Mouse (Mus musculus) heart, postnatal 10 days (tissue): ENCODE results near the gene Lsm10. TPM values are rescaled to one million over a fixed set of nuclear protein-coding genes. Genes with fewer than 3 reads are reported as not detected.

Source experiments
- DNase-seq, 2 experiments: peaks; one replicate each; pipeline ENCODE4 v3.0.0; 2021
- intact Hi-C: fragments of 180-260 bp; cut with DNase I; formaldehyde crosslinking; loops from one replicate; pipeline ENCODE4 v1.15.1; 2025
- total RNA-seq, 2 experiments: library from RNA; stranded (reverse); gene quantifications; 2 replicates each; pipeline ENCODE4 v1.2.3; 2021

Lsm10 gene
- total RNA-seq: 10 to 100 TPM; 11.0 to 14.3 TPM

DNA sequence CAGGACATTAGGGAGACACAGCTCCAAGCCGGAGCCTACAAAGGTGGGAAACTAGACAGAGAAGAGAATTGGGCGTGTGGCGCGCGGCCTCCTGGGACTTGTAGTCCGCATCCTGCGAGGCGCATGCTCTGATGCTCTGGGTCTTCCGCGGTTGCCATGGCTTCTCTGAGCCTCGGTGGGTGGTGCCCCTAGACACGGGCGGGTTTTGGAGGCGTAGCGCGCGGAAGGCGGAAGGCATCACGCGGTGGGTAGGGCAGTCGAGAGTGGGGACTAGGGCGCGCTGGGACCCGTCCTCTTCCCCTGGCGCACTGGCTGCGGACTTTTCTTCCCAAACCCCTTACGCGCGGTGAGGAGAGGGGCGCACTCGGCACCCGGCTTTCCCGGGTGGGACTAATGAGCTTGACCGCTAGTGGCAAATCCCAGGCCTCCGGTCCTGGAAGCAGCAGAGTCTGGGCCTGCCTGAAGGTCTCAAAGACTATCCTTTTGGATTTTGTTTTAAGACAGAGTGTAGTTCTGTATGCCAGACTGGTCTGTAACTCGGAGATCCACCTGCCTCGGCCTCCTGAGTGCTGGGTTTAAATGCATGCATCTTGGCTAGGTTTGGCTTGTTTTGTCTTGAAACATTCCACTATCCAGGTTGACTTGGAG is at the start of gene Lsm10:
Gene Lsm10 (plus strand): TSS at position 160 of the 648 bp plus-strand sequence.
- DNase-seq: peak; percentile 96
- intact Hi-C loops: no loop called here

DNA sequence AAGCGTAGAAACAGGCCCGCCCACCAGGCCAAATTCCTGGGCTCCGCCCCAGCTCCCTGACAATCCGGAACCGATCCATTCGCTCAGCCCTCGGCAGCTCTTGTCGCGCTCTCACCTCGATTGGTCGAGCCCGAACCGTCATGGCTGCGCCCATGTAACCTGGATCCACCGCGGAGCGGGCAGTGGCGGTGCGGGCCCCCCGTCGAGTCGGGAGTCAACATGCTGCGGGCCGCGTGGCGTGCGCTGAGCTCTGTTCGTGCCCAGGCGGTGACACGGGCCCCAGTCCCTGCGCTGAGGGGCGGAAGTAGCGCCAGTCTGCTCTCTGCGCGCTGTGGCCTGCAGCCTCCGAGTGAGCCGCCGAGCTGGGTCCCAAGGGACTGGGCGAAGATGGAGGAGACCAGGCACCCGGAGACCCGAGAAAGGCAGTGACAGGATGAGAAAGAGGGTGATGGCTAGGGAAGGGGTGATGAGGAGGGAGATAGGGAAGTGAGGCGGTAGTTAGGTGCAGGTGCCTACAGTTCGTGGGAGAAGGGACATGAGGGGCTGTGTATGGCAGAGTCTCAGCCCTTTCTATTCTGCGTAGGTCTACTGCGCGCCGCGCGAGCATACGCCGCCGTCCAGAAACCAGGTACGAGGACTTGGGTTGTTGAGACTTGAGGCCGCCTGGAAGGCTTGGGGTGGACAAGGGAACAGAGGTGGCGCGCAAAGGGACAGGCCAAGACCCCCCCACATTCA is 49.4 kb upstream of the Lsm10 start, which contains the start of gene Mrps15:
Gene Mrps15 (plus strand): TSS at position 75 of the 735 bp plus-strand sequence.
- intact Hi-C loops: no loop called here
- peak; percentile 90 to 91 for DNase-seq

GRCm38 (mm10) chr4:126051617-126052016 is 44.8 kb upstream of the Lsm10 start:
- peak; percentile 39 to 43 for DNase-seq
- intact Hi-C loops: no loop called here

- intact Hi-C loops: no loop called here
- no peak for DNase-seq
Observed at GRCm38 (mm10) chr4:126057207-126058133, 39.0 kb upstream of the Lsm10 start.

DNA sequence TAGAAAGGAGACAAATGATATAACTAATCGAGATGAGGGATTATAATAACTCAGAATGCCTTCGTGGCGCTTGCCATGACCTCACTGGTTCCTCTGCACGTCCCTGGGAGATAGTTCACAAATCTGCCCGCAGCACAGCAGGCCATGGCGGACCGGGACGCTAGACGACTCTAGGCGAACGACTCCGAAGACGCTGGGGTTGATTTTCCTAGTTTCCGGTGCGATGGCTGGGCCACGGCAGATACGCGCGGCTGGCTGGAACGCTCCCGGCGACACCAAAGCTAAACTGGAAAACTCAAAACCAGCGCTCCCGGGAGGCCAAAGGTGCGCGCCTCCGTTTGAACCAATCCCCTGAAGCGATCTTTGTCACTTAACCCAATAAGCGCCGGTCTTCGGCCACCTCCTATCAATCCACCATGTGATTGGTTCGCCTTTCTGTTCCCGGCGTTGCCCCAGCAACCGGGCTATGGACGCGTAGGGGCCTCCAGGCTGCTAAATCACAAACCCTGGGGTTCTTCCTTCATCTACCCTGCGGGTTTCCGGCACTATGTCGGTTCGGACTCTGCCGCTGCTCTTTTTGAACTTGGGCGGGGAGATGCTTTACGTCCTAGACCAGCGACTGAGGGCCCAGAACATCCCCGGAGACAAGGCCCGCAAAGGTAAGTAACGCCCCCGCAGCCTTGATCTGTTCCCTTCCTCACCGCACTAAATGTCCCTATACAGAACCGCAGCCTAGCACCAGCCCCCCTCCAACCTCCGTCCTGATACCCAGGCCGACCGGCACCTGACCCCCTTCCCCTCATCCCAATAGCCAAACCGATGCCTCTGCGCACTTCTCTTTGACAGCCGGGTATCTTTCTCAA is 38.1 kb upstream of the Lsm10 start, which contains the start of gene Oscp1:
Gene Oscp1 (plus strand): TSS at position 432 of the 863 bp plus-strand sequence.
- peak; percentile 93 to 94 for DNase-seq
- intact Hi-C loops: no loop called here

- no peak for DNase-seq
- intact Hi-C loops: no loop called here
Observed at GRCm38 (mm10) chr4:126058997-126059362, 37.4 kb upstream of the Lsm10 start.

DNA sequence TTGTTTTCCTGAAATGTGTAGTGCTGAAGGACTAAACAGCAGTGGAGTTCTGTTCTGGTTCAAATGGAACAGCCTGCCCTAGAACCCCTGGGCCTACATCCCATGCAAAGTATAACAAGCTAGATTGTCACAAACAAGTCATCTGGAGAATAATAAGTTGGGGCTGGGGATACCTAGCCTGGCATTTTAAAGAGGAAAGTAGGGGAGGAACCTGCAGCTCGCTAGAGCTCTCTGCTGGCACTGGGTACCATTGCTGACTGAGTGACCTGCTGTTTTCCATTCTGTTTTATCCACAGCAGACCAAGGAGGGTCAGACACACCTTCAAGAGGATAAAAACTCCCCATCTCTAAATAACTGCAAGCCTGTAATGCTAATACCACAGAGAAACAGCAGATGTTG is 33.6 kb upstream of the Lsm10 start:
- intact Hi-C loops: no loop called here

GRCm38 (mm10) chr4:126065241-126065640 is 31.2 kb upstream of the Lsm10 start:
- no peak for DNase-seq
- intact Hi-C loops: no loop called here

More for the DNA sequence above, 33.6 kb upstream of the Lsm10 start:
- peak in 1 of 2 experiments; percentile 20 for DNase-seq

GRCm38 (mm10) chr4:126067401-126068077 is 28.9 kb upstream of the Lsm10 start:
- intact Hi-C loops: no loop called here
- peak in 1 of 2 experiments; percentile 29 for DNase-seq

DNA sequence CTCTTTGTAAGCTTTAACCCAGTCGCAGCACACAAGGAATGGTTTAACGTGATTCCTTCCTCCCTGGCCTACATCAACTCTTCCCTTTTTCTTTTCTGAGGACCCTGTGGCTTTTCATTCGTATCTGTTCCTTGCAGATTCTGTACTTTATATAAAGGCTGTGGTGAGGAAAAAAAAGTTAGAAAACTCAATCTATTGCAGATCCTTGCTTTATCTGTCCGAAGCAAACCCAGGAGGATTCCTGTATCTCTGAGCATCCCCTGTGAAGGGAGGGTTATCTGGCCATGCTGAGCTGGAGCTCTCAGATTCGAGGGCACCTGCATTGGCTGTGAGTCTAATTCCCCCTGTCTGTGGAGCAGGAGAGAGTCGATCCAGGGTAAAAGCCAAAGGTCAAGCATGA is 27.6 kb upstream of the Lsm10 start:
- intact Hi-C loops: no loop called here
- DNase-seq: no peak

DNA sequence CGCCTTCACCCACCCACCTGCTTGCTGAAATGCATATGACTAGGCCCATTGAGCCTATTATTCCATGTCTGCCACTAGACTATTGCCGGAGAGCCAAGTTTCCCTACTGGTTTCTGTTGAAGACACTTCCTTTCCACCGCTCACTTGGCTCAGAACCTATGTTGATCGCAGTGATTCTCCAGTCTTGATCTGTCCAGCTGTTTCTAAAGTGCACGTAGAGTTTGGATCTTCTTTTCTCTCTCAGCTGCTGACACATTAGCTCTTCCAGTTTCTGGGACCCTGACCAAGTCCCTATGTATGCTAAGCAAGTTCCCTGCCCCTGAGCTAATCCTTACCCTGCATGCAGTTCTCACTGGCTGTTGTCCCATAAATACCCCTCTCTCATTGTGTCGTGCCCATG is 18.6 kb upstream of the Lsm10 start:
- no peak for DNase-seq
- intact Hi-C loops: no loop called here

- intact Hi-C loops: no loop called here
Observed at GRCm38 (mm10) chr4:126079266-126079665, 17.2 kb upstream of the Lsm10 start.

DNA sequence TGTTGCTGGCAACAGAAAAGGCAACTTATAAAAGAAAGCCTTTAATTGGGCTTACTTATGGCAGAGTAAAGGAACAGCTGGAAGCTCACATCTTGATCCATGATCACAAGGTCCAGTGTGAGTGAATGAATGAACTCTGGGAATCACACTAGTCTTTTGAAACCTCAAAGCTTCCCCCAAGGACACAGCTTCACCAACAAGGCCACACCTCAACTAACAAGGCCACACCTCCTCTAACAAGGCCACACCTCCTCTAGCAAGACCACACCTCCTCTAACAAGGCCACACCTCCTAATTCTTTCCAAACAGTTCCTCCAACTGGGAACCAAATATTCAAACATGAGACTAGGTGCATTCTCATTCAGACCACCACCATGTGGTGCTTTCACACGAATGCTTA is 14.8 kb upstream of the Lsm10 start:
- no peak for DNase-seq
- intact Hi-C loops: no loop called here

More at GRCm38 (mm10) chr4:126079266-126079665, 17.2 kb upstream of the Lsm10 start:
- peak in 1 of 2 experiments; percentile 26 for DNase-seq

GRCm38 (mm10) chr4:126083021-126083420 is 13.4 kb upstream of the Lsm10 start:
- no peak for DNase-seq
- intact Hi-C loops: no loop called here

GRCm38 (mm10) chr4:126084382-126084781 is 12.0 kb upstream of the Lsm10 start:
- intact Hi-C loops: no loop called here
- DNase-seq: no peak

GRCm38 (mm10) chr4:126085996-126086576 is 10.3 kb upstream of the Lsm10 start:
- intact Hi-C loops: loop anchor here (1.0 to 5.0 kb wide), 2 partner anchors 28 to 176 kb away; partner anchors contain the start of gene Trappc3

GRCm38 (mm10) chr4:126090101-126090847 is 6.1 kb upstream of the Lsm10 start:
- intact Hi-C loops: no loop called here
- DNase-seq: no peak

More at GRCm38 (mm10) chr4:126085996-126086576, 10.3 kb upstream of the Lsm10 start:
- DNase-seq: peak; percentile 87 to 90

GRCm38 (mm10) chr4:126090848-126091124 is 5.6 kb upstream of the Lsm10 start:
- DNase-seq: no peak
- intact Hi-C loops: no loop called here
